Mouse (Mus musculus) heart, embryonic 15.5 days (tissue): ENCODE results near the gene Ensa. TPM values are rescaled to one million over a fixed set of nuclear protein-coding genes. Genes with fewer than 3 reads are reported as not detected.
A peak's percentile ranks its signal among the peaks of the same experiment; 100 is the strongest.
"Not testable (repeated sequence)": the region's sequence is repeated elsewhere in the genome, so short reads cannot be mapped to it uniquely, and the experiment has no call there.

Experiments
- ATAC-seq: fragments of 200-750 bp; cut with Nextera tagmentation; replicated peaks from 2 replicates; pipeline ENCODE4 v1.8.0; 2017; ENCODE audit warnings: low read depth, moderate TSS enrichment; ENCODE audit not compliant: insufficient number of reproducible peaks, insufficient read depth, low FRiP score
- H3K27ac ChIP-seq: fragments of 300-500 bp; sonication (generic); 2 replicates; pipeline ENCODE4 v1.5.1; 2015; ENCODE audit warnings: mild to moderate bottlenecking, inconsistent platforms
- H3K27me3 ChIP-seq: fragments of 300-500 bp; sonication (generic); 2 replicates; pipeline ENCODE4 v1.6.1; 2015; ENCODE audit warnings: inconsistent platforms
- H3K36me3 ChIP-seq: fragments of 300-500 bp; sonication (generic); 2 replicates; pipeline ENCODE4 v1.6.1; 2015; ENCODE audit warnings: mild to moderate bottlenecking, inconsistent platforms
- H3K4me1 ChIP-seq: fragments of 300-500 bp; sonication (generic); replicated peaks from 2 replicates; pipeline ENCODE4 v1.6.1; 2015; ENCODE audit warnings: inconsistent platforms
- H3K4me2 ChIP-seq: fragments of 300-500 bp; sonication (generic); 2 replicates; pipeline ENCODE4 v1.6.1; 2015; ENCODE audit warnings: inconsistent platforms, mild to moderate bottlenecking, moderate library complexity
- H3K4me3 ChIP-seq: fragments of 300-500 bp; sonication (generic); 2 replicates; pipeline ENCODE4 v1.5.1; 2015; ENCODE audit warnings: mild to moderate bottlenecking, inconsistent platforms
- H3K9ac ChIP-seq: fragments of 300-500 bp; sonication (generic); 2 replicates; pipeline ENCODE4 v1.6.1; 2015; ENCODE audit warnings: mild to moderate bottlenecking, inconsistent platforms
- H3K9me3 ChIP-seq: fragments of 300-500 bp; sonication (generic); replicated peaks from 2 replicates; pipeline ENCODE4 v1.6.1; 2016; ENCODE audit warnings: inconsistent platforms
- WGBS: fragments of 180-500 bp; shearing (Covaris S2); methylation state at CpG from one replicate; pipeline ENCODE4 v1.1.7; 2015; ENCODE audit warnings: mixed read lengths; 5-methylcytosine and 5-hydroxymethylcytosine counted together
- polyA plus RNA-seq: library from polyadenylated mRNA; unstranded; fragments of >200 nt; fragmentation: Nextera tagmentation; extraction: Ambion mirVana; gene quantifications from 2 replicates; pipeline ENCODE4 v1.2.1, GENCODE M21; 2015

Gene Ensa
- polyA plus RNA-seq: 45.8 and 53.7 TPM in 2 replicates

DNA sequence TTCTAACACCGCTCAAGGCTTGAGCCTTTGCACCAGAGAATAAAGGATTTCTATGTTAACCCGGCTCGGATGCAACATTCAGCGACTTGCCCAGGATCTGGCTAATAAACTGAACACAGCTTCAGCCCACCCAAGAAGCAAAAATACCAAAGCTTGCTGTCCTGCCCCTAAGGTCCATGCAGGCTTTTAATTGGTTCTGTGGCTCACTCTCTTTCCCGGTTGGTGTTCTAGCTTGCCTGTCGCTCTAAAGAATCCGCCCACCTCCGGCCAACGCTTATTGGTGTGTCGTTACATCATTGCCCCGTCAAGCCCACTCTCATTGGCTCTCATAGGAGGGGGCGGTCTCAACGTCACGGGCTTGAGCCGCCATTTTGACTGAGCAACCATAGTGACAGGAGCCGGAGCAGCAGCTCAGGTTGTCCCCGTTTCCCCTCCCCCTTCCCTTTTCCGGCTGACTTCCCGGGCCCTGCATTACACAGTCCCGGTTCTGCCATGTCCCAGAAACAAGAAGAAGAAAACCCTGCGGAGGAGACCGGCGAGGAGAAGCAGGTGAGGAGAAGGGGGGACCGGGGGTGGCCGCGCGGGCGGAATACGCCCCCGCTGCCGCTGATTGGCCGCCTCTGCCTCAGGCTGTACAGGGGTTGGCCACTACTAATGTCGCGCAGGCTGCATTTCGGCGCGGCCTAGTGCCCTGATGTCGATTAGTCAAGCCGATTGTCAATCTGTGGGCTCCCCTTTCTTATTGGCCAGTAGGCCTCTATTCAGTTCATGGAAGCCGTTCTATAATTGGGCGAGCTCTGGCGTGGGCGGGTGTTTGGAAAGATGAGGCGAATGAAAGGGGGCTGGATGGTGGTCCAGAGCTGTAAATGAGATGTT is at the start of gene Ensa:
Gene Ensa, plus strand, starts transcription at position 366 of the 876 bp plus-strand sequence.
- H3K4me3 ChIP-seq: peak within 1 kb of the TSS; percentile 80
- H3K27ac ChIP-seq: peak within 1 kb of the TSS; percentile 88
- WGBS: under 1% methylated on average over 44 of the region's 44 CpGs
- H3K36me3 ChIP-seq: peaks cover 40% of the 10 kb centered on the region
- ATAC-seq: peak; percentile 98
- H3K4me2 ChIP-seq: peak within 1 kb of the TSS; percentile 74
- no peaks in the 10 kb centered on the region for H3K27me3 ChIP-seq
- H3K9ac ChIP-seq: peak within 1 kb of the TSS; percentile 62
- peaks cover 13% of the 10 kb centered on the region for H3K4me1 ChIP-seq
- H3K9me3 ChIP-seq: no peaks in the 10 kb centered on the region

DNA sequence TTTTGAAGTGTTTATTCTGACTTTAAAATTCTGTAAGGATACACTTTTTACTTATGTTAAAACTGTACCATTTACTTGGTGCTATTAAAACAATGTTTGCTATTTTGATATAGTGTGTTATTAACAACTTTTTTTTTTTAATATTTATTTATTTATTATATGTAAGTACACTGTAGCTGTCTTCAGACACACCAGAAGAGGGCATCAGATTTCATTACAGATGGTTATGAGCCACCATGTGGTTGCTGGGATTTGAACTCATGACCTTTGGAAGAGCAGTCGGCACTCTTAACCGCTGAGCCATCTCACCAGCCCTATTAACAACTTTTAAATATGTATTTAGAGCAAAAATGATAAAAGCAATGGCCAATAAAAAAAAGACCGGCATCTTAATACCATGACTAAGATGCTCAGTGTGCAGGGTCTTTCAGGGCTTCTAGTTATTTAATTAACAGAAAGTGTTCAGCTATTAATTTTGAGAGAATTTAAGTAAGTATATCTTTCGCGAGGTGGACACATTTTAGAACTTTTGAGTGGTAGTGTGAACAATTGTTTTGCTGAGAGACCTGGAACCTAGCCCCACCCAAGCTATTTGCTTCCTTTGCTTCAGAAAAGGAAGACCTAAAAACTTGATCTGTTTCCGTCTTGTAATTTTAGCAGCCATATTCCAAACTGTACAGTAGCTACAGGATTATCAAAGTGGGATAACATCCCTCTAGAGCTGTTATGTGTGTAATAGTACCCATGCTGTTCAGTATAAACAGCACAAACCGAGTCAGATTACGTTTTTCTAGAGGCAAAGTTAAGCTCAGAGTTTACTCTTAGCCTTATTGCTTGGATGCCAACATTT is 36.8 kb upstream of the Ensa start:
- Histone ChIP-seq H3K27me3 (no peaks in the 10 kb centered on the region), H3K36me3 (peaks cover 12% of the 10 kb centered on the region), H3K4me2 (peak overlapping the region; percentile 67), H3K4me1 (peaks cover 9% of the 10 kb centered on the region), H3K9me3 (no peaks in the 10 kb centered on the region), H3K27ac (peak overlapping the region; percentile 67), H3K4me3 (peak overlapping the region; percentile 91), H3K9ac (peak overlapping the region; percentile 23; the same call in 1 of the 2 replicates)
- 50% methylated on average over 8 of the region's 8 CpGs for WGBS
- no peak for ATAC-seq

DNA sequence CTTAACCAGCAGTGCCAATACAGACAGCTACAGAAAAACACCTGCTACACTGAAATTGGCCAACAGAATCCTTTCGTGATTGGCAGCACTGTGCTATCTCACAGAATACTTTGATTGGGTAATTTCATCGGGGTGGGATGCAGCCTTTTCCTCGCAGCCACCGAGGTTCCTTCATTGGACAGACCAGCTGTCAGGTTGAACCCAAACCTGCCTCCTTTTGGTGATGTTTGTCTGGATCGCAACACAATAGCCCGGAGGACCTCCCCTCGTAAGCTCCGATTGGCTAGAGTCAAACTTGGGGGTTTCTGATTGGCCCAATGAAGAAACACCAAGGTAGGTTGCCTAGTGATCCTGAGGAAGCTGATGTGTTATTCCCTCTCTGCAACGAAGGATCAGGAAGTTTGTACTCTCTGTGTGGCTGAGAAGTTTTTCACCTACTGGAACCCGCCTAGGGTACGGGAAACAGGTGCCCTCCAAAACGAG is 36.1 kb upstream of the Ensa start, which contains the start of gene Golph3l:
Gene Golph3l, plus strand, starts transcription at position 331 of the 483 bp plus-strand sequence.
- peak within 1 kb of the TSS; percentile 91 for H3K4me3 ChIP-seq
- H3K4me1 ChIP-seq: peaks cover 9% of the 10 kb centered on the region
- peak within 1 kb of the TSS; percentile 72 for H3K9ac ChIP-seq
- no peaks in the 10 kb centered on the region for H3K9me3 ChIP-seq
- under 1% methylated on average over 12 of the region's 12 CpGs for WGBS
- no peaks in the 10 kb centered on the region for H3K27me3 ChIP-seq
- peak within 1 kb of the TSS; percentile 82 for H3K27ac ChIP-seq
- peak within 1 kb of the TSS; percentile 67 for H3K4me2 ChIP-seq
- peaks cover 15% of the 10 kb centered on the region for H3K36me3 ChIP-seq
- ATAC-seq: peak; percentile 100

DNA sequence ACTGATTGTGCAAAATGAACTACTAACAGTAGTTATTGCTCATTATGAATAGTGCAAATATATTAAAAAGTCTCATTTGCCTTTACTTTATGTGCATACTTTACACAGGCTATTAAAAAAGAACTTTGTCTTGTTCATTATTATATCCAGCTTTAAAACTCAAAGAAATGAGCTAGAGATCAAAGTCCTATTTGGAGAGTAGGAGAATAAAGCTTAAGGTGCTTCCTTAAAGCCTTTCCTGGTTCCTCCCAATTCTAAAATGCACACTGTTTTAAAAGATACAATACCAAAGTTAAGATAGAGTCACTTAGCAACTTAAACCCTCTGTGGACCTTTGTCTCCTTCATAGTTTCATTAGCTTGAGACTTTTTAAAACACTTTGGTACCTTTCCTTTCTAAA is 26.1 kb upstream of the Ensa start:
- H3K4me3 ChIP-seq: no peak overlapping the region
- H3K27me3 ChIP-seq: no peaks in the 10 kb centered on the region
- no peak overlapping the region for H3K27ac ChIP-seq
- H3K9ac ChIP-seq: no peak overlapping the region
- no peaks in the 10 kb centered on the region for H3K9me3 ChIP-seq
- no peaks in the 10 kb centered on the region for H3K4me1 ChIP-seq
- peaks cover 16% of the 10 kb centered on the region for H3K36me3 ChIP-seq
- H3K4me2 ChIP-seq: no peak overlapping the region
- no peak for ATAC-seq

DNA sequence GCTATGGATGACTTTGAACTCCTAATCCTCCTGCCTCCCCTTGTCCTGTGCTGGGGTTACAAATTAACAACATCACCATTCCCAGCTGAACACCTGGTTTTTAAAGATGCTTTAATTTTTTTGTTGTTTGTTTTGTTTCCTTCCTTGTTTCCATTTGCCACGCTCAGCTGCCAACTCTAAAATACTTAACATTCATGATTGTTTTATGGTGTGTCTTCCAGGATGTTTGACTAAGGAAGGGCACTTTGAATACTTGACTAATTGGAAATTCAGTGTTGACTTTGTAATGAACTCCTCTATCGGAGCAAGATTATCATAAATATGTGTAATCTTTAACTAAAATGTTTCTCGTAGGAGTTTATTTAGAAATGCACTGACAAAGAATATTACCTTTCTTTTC is 23.5 kb upstream of the Ensa start:
- WGBS: 91% methylated on average over 3 of the region's 3 CpGs
- Histone ChIP-seq H3K36me3 (peaks cover 8% of the 10 kb centered on the region), H3K9me3 (no peaks in the 10 kb centered on the region), H3K4me2 (no peak overlapping the region), H3K27ac (no peak overlapping the region), H3K27me3 (no peaks in the 10 kb centered on the region), H3K9ac (no peak overlapping the region), H3K4me3 (no peak overlapping the region), H3K4me1 (peaks cover 5% of the 10 kb centered on the region; the same call in 1 of the 2 replicates)
- ATAC-seq: no peak

DNA sequence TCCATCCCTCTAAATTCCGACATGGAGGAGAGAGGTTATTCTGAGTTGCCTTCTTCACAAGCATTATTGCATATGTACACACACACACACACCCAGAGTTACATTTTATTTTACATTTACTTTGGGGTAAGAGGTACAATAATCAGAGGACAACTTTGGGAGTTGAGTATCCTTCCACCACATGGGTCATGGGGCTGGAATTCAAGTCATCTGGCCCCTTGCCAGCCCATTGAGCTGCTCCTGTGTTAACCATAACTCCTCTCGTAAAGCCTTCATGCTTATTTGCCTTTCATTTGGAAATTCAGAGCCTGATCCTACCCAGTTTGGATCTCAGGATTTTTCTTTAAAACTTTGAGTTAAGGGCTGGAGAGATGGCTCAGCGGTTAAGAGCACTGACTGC is 18.7 kb upstream of the Ensa start:
- Histone ChIP-seq H3K36me3 (peaks cover 29% of the 10 kb centered on the region), H3K4me1 (peaks cover 6% of the 10 kb centered on the region), H3K27me3 (no peaks in the 10 kb centered on the region), H3K9ac (no peak overlapping the region), H3K27ac (no peak overlapping the region), H3K9me3 (no peaks in the 10 kb centered on the region), H3K4me3 (no peak overlapping the region), H3K4me2 (no peak overlapping the region)
- no peak for ATAC-seq
- 77% methylated on average over 3 of the region's 3 CpGs for WGBS

DNA sequence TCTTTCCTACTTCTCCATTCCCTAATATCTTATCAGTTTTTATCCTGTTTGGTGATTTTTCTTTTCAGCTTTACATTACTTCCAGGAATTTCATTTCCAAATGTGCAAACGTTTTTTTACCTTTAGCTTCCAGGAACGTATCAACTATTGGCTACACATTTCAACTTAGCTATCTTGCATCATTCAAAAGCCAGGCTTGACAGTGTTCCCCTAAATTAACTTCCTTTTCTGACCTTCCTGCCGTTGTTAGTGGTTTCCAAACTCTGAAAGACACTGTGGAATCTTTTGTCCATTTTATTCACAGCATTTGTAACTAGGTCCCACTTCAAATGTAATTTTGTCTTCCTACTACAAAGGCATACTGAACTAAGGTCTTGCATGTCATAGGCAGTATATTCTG is 15.6 kb upstream of the Ensa start:
- Histone ChIP-seq H3K27me3 (no peaks in the 10 kb centered on the region), H3K9ac (no peak overlapping the region), H3K27ac (no peak overlapping the region), H3K4me3 (no peak overlapping the region), H3K4me1 (peaks cover 6% of the 10 kb centered on the region), H3K4me2 (no peak overlapping the region), H3K36me3 (peaks cover 27% of the 10 kb centered on the region), H3K9me3 (no peaks in the 10 kb centered on the region)
- ATAC-seq: no peak
- 57% methylated on average over 3 of the region's 3 CpGs for WGBS

DNA sequence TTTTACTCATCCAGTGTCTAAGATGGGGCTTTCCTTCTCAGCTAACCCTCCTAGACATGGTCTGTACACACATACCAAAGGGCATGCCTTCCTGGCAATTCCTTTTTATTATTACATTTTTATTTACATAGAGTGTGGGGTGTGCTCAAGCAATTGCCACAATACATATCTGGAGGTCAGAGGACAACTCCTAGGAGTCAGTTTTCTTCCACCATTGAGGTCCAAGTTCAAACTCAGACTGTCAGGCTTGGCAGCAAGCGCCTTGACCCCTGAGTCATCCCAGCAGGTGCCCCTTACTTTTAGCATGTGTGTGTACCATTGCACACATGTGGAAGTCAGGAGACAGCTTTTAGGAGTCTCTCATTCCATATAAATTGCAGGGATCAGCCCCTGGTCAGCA is 10.8 kb upstream of the Ensa start:
- H3K9me3 ChIP-seq: no peaks in the 10 kb centered on the region
- ATAC-seq: no peak
- no peak overlapping the region for H3K27ac ChIP-seq
- no peak overlapping the region for H3K9ac ChIP-seq
- WGBS: 100% methylated on average over 1 of the region's 1 CpGs
- no peak overlapping the region for H3K4me3 ChIP-seq
- peaks cover 27% of the 10 kb centered on the region for H3K36me3 ChIP-seq
- H3K4me2 ChIP-seq: no peak overlapping the region
- H3K4me1 ChIP-seq: no peaks in the 10 kb centered on the region; the same call in 1 of the 2 replicates
- H3K27me3 ChIP-seq: no peaks in the 10 kb centered on the region

DNA sequence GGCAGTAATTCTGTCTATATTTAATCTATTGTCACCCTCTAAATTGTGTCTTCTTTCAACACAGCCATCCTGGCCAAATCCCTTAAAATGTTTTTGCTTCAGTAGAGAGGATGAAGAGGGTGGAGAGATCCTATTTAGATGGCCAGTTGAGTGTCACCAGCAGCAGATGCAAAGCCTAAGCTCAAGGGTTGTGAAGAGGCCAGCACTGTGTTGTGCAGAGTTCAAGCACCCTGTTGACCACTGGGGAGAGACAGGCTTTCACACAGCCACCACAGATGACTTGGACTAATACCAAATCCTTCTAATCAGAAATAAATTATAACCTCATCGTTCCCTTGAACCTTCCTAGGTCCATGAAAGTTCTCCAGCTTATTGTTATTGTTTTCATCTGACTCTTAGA is 6.3 kb upstream of the Ensa start:
- Histone ChIP-seq H3K4me1 (no peaks in the 10 kb centered on the region), H3K9me3 (no peaks in the 10 kb centered on the region), H3K4me2 (no peak overlapping the region), H3K9ac (no peak overlapping the region), H3K27me3 (no peaks in the 10 kb centered on the region), H3K4me3 (no peak overlapping the region), H3K27ac (no peak overlapping the region), H3K36me3 (peaks cover 26% of the 10 kb centered on the region)
- ATAC-seq: no peak
- WGBS: 58% methylated on average over 1 of the region's 1 CpGs

DNA sequence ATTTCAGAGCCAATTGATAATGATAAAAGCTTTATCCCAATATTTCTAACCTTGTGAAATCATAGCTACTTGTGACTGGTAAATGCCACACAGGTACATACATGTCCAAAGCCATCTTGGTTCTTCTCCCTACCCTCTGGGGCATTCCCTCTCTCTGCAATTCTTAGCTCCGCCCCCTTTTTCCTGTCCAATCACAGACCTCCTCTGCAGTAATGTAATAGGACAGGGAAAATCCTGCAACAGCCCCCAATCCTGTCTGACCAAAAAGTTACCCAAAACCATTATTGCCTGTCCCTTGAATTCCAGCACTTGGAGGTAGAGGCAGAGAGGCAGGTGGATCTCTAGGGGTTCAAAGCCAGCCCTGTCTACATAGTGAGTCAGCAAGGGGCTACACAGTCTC is 3.6 kb upstream of the Ensa start:
- no peak for ATAC-seq
- no peak overlapping the region for H3K4me2 ChIP-seq
- 65% methylated on average over 1 of the region's 1 CpGs for WGBS
- no peak overlapping the region for H3K4me3 ChIP-seq
- no peaks in the 10 kb centered on the region for H3K9me3 ChIP-seq
- no peak overlapping the region for H3K9ac ChIP-seq
- no peaks in the 10 kb centered on the region for H3K27me3 ChIP-seq
- no peak overlapping the region for H3K27ac ChIP-seq
- H3K36me3 ChIP-seq: peaks cover 26% of the 10 kb centered on the region
- peaks cover 10% of the 10 kb centered on the region for H3K4me1 ChIP-seq

DNA sequence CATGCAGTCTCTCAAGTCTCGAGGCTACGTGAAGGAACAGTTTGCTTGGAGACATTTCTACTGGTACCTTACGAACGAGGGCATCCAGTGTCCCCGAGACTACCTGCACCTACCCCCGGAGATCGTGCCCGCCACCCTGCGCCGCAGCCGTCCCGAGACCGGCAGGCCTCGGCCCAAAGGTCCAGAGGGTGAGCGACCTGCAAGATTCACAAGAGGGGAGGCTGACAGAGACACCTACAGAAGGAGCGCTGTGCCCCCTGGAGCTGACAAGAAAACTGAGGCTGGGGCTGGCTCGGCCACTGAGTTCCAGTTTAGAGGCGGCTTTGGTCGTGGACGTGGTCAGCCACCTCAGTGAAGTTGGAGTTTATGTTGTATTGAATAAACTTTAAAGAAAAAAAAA is 2.4 kb upstream of the Ensa start:
- not testable (repeated sequence) for H3K9me3 ChIP-seq, H3K27ac ChIP-seq, H3K4me2 ChIP-seq, H3K27me3 ChIP-seq, H3K9ac ChIP-seq, H3K4me3 ChIP-seq, ATAC-seq
- Histone ChIP-seq H3K36me3 (peaks cover 29% of the 10 kb centered on the region), H3K4me1 (peaks cover 13% of the 10 kb centered on the region)
- 88% methylated on average over 20 of the region's 20 CpGs for WGBS
